Mouse (Mus musculus) ZHBTc4 (cell line): ENCODE measurements at regions not wholly inside any gene's neighbourhood (a gene's known extent, or its start where the extent isn't known, plus 50 kb on each side); places are given as distances from the start of the nearest gene placed in this dataset.
"Not testable (repeated sequence)": the region's sequence is repeated elsewhere in the genome, so short reads cannot be mapped to it uniquely, and the experiment has no call there.

Experiments
- DNase-seq: peaks from one replicate; pipeline ENCODE4 v3.0.0-alpha.2; 2011; ENCODE audit warnings: low read depth, low spot score

DNA sequence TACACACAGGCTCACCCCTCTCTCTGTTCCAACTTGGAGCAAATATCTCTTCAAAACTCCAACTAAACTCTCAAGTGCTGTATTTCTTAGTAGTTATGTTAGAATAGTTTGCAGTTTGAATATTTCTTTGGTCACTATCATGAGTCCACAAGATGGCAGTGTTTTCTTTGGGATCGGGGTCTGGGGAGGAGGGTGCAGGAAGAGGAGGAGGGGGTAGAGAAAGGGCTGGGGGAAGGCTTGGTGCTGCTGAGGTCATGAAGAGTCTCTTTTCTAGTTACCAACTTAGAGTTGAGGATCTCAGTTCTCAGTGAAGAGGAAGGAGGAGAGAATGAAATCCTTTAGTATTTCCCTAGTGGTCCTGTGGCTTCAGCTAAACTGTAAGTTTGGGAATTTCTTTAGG, 188.1 kb upstream of the Olfr1507 start:
- not testable (repeated sequence) for DNase-seq

DNA sequence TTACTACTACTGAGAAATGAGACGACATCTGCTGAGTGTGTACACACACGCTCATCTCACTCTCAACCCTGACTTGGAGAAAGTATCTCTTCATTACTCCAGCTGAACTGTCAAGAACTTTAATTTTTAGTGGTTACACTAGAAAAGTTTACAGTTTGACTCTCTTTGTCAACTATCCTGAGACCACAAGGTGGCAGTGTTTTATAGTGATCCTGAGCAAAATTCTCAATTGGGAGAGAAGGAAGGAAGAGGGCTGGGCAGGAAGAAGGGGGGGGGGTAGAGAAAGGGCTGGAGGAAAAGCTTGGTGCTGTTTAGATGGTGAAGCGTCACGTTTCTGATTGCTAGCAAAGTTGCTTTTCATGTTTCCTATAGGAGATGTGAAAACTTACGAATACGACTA, 158.8 kb upstream of the Olfr1507 start:
- DNase-seq = peak; percentile 43

DNA sequence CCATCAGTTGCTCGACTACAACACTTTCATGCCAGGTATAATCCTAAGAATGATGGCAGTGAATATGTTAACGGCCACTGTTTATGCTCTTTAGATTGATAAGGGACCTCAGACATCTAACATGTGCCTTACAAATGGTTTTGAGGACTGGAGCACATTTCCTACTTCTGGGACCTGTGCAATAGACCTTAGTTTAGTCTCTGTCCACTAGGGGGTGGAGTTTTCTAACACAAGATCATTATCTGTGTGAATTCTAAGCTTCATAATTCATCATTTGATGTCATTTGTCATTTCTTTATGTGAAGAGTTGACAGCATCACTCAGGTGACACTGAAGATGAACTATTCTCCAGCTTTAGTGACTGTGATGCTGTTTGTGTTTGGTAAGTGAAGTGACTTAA, 142.6 kb upstream of the Olfr1507 start:
- peak; percentile 12 for DNase-seq

DNA sequence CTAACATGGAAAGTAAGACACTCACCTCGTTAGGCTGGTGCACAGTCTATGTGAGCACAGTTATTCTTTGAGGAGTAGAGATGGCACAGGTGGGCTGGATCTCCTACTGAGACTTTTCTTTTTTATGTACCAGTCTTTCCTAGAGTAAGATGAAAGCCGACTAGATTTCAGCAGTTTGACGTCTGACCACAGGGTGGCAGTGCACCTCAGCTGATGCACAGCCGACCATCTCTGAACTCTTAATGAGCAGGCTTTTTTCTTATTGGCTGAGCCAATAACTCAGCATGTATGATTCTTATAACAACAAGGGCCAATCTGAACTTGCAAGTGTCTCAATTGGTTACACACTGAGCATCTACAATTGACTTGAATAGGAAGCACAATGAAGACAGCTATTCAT, 126.6 kb upstream of the Olfr1507 start:
- DNase-seq = peak; percentile 53

DNA sequence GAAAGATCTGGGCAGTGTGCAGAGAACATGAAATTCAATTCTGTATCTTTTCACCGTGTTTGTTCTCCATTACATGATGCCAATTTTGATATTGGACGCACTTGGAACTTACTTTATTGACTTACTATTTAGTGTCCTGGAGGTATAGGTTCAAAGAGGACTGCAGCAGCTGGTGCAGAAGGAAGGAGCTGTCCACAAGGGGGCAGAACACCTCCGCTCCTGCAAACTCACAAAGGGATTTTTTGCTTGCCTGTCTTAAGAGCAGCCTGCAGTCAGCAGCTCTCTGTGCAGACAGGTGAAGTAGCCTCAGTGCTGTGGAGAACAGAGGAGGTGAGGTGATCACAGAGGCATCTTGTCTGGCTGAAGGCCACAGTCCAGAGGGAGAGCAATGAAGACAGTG, 84.8 kb upstream of the Olfr1507 start:
- peak; percentile 63 for DNase-seq

DNA sequence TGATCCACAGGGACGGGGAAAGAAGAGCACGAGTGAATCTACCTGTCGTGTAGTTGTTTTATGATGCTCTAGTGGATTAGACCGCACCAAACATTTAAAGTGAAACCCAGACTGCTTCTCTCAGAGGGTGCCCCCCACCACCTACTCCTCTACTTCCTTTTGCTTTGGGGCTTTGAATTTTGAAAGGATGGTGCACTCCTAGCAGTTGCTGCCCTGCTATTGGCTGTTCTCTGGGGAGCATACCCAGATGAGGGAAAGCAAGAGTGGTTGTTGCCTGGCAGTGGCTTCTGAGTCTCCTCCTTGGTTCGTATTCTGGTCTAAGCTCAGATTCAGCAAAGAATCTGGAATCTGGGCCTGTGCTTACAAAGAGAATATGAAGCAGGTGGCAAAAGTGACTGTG, 71.4 kb upstream of the Olfr1507 start:
- DNase-seq = no peak

DNA sequence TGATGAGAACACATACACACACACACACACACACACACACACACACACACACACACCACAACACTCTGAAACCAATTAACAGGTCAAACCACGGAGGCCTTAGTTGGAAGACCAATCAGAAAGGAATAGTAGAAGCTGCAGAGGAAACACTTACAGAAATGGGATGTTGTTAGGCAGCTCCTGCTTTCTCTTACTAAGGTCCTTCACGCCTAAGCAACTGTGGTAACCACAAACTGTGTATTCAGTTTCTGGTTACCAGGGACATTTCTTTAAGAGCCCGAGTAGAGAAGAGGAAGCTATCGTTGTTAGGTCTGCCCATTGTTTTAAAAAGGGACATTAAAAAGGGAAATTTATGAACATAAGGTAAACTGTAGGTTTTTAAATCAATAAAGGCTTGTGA, 70.1 kb upstream of the Olfr1507 start:
- DNase-seq = no peak

DNA sequence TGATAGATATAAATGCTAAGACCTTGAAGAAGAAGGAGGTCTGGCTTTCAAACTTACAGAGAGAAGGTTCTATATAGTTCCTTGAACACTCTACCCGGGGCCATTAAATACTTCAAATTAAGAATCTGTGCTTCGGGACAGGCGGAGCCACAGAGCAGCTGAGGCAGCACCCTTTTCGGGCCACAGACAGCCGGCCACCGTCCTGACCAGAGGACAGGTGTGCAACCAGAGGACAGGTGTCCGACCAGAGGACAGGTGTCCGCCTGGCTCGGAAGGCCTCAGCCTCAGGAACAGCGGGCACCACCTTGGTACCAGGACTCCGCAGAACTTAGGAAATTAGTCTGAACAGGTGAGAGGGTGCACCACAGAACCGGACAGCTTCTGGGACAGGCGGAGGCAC, 60.8 kb upstream of the Olfr1507 start:
- DNase-seq = not testable (repeated sequence)

DNA sequence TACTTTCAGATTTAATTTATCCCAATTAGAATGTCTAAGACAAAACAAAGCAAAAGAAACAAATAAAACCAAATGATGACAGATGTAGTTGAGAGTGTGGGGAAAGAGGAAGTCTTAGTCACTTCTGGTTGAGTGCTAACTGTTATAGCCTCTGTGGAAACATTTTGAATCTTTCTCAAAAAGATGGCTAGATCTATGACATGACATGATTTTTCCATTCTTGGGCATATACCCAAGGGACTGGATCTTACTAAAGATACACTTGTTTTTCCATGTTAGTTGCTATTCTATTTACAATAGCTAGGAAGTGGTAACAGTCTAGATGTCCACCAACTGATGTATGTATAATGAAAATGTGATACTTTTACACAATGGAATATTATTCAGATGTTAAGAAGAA, 57.9 kb upstream of the Olfr1507 start:
- no peak for DNase-seq

DNA sequence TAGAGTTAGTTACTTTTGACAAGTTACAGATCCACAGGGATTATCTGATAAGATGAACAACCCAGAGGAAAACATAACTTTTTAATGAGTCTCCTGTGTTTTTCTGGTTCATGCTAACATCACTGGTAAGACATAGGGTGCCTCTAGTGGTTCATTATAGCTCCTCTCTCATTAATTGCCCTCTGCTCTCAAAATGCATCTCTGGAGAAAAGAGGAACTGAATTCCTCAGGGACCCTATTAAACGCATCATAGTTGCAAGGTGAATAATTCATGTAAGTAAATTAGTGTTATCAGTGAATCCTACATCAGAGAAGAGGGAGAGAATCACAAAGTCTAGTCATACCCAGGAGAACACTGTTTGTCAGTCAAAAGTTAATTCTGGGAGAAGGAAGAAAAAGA, 52.4 kb upstream of the Olfr1507 start:
- no peak for DNase-seq
